Mouse (Mus musculus) erythroblast, adult 5-6 weeks (primary cell): Measurements from ENCODE around the gene Map3k7cl. TPM values are rescaled to one million over a fixed set of nuclear protein-coding genes. Genes with fewer than 3 reads are reported as not detected.

Experiments
- ATAC-seq: replicated peaks from 2 replicates; pipeline ENCODE4 v1.8.0; 2016; ENCODE audit warnings: moderate number of reproducible peaks, mild to moderate bottlenecking, moderate TSS enrichment, inconsistent platforms; ENCODE audit not compliant: poor library complexity, low FRiP score, severe bottlenecking
- total RNA-seq, 2 experiments: library from RNA; stranded (forward) in 1 of 2; stranded (reverse) in 1 of 2; fragments of 150-400 nt in 1 of 2; fragments of 200-764, 138-1000 nt in 1 of 2; gene quantifications; 2 replicates each; pipeline versions ENCODE4 v1.2.3 to v1.2.4; 2015 to 2017; ENCODE audit warnings: low replicate concordance in 2 of 2

Map3k7cl gene
- total RNA-seq, 2 experiments from 2014 or later = not detected

DNA sequence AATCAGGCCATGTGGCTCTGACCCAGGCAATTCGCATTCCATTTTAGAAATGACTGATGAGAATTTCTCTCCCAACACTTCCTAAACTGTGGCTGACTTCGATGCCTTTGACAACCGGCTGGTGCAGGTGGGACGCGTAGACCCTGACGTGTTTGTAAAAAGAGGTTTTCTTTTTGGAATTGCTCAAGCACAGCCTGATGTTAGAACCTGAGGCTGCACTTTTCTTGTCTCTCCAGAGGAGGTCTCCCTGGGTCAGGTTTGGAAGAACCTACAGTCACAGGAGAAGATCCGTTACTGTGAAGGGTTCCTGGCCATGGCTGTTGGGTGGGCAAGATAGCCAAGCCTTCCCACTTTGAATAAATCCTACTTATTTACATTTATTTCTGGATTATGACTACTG lies 31.5 kb downstream of the Map3k7cl start:
- ATAC-seq = no peak

DNA sequence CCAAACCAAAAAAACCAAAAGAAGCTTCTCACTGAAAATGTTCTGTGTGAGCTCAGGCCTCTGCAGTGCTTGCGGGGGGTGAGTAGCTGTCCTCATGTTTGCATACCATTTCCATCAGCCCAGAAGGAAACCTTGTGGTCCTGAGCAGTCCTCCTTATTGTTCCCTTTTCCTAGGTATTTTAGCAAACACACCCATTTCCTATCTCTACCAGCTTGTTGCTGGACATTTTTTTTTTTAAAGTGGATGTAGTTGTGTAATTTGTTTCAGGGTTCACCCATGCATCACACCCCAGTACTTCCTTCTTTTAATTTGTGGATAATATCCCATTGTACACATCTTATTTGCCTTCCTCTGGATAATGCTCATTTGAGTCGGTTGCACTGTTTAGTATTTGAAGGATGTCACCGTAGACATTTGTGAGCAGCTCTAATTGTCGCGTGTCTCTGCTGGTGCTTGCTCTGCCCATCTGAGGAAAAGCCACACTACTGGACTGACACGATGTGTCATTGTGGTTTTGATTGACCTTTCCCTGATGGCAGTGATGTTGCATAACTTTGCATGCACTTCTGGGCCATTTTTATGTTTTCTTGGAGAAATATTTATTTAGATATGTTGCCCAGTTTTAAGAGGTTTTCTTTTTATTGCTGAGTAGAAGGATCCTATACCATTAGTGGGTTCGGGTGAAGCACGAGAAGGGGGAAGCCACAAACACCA lies 32.6 kb downstream of the Map3k7cl start:
- ATAC-seq = no peak

DNA sequence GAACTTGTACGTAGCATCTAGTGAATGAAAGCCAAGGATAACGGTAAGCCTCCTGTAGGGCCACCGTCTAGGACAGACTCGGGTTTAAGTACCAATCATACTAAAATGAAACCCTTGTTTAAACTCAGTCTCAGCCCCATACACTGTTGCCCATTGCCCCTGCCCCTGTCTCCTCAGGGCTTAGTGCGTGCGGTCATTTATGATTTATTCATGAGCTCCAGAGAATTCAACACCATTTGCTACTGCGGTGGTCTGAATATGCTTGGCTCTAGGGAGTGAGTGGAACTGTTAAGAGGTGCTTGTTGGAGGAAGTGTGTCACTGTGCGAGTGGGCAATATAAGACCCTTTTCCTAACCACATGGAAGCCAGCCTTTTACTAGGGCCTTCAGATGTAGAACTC lies 34.7 kb downstream of the Map3k7cl start:
- ATAC-seq = no peak

DNA sequence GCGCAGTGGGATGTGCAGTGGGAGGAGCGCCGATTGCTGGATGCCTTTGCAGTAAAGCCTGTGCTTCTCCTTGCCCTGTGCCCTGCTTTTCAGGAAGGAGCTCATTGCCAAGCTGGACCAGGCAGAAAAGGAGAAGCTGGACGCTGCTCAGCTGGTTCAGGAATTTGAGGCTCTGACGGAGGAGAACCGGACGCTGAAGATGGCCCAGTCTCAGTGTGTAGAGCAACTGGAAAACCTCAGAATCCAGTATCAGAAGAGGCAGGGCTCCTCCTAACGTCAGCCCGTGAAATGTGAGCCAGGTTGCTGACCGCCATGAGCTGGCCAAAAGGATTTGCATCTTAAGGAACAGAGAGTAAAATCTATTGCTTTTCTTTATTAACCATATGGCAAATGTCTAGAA lies 41.0 kb downstream of the Map3k7cl start:
- ATAC-seq = no peak

DNA sequence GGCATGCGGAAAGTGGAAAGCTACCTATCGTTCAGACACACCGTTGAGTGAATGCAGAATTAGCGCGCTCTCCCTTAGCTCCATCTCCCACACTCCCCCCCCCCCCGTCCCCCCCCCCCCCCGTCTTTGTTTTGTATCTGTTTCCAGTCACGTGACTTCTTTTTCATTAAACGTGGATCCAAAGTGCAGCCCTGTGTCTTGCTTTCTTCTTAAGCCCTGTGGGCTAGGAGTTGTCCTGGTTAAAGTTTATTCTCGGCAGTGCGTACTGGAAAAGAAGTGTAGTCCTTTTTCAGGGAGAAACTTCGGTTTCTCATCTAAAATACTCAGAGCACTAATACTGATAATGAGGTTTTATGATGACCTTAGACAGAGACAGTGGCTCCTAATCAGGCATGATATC lies 42.0 kb downstream of the Map3k7cl start:
- no peak for ATAC-seq

DNA sequence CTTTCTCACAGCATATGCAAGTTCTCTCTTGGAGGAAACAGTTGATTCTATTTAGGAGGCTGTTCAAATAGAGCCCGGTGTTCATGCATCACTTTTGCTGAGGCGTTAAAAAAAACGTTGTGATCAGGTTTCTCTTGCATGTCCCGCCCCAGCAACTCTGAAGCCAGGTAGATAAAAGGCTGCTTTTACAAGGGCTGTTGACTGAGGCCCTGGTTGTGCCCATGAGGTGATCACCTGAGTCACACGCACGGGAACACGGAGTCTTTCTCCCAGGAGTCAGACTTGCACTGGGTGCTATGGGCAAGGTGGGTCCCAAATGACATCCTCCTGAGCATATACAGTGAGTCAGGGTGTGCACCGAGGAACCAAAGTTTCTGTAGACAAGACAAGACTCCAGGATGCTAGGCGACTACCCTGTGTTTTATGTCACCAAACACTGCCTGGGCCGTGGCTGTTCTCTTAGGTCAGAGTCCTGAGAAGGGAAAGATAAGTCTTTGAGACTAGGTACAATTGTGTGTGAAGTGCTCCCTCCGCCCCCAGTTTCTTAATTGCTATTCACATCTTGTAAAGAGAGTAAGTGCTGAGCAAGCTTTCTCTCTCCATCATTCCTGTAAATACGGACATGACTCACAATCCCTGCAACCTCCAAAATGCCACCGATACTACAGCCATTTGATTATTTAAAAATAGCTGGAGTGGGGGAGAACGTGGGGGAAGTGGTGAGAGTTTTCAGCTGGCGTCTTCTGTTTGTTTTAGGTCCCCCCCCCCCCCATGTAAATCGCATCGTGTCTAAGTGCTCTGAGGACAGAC lies 49.8 kb downstream of the Map3k7cl start:
- no peak for ATAC-seq

DNA sequence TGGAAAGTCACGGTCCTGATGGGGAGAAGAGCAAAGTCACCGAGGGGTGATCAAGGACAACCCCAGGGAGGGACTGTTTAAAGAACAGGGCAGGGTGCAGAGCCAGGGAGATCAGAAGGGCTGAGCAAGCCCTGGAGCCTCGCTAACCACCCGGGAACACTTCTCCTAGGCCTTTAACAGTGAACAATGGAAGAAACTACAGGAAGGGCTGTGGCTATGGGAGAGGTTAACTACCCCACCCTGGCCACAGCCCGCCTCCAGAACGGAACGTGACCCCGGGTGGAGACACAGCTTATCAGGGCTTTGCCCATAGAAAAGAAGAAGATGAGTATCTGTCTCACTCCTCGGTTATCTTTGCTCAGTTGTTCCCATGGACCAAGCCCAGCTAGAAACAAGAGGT lies 50.9 kb downstream of the Map3k7cl start:
- ATAC-seq = no peak

DNA sequence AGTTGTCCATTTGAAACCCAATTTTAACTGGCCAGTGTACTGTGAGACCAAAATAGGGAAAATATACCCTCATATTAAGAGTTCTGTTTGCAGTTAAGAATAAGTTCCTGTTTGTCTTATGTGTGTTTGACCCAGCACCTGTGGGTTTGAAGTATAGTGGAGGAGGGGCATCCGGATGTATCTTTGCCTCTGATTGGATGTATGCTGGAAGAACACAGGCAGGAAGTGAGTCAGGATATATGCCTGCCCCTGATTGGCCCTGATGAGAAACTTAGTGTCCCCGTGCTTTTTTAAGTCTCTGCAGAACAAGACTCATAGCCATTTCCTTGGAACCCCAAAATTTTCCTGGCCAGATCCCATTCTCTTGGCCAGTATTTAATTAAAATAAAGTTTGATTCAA lies 51.8 kb downstream of the Map3k7cl start:
- ATAC-seq = no peak

DNA sequence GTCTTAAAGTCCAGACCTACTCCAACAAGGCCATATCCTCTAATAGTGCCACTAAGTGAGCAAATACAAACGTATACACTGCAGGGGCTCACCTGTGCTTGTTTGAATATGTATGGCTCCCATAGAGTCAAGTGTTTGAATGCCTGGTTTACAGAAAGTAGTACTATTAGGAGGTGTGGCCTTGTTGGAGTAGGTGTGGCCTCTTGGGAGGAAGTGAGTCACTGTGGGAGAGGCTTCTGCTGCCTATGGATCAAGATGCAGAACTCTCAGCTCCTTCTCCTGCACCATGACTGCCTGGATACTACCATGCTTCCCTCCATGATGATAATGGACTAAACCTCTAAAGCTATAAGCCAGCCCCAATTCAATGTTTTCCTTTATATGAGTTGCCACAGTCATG lies 54.3 kb downstream of the Map3k7cl start:
- no peak for ATAC-seq

DNA sequence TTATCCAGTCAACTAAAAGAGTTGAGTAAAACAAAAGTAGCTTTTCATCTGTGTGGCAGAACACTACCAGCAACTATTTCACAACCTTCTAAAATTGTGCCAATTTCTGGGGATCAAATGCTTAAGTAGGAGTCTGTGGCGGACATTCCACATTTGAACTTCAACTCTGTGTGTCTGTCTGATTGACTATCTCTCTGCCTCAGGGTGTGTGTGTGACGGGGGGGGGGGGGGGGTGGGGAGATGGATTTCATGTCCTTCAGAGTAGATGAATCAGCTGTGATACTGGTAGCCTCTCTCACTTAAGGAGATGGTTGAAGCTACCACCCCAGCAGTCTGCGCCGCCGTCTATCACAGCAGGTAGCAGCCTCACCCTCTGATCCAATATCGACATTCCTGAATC lies 54.8 kb downstream of the Map3k7cl start:
- ATAC-seq = no peak

DNA sequence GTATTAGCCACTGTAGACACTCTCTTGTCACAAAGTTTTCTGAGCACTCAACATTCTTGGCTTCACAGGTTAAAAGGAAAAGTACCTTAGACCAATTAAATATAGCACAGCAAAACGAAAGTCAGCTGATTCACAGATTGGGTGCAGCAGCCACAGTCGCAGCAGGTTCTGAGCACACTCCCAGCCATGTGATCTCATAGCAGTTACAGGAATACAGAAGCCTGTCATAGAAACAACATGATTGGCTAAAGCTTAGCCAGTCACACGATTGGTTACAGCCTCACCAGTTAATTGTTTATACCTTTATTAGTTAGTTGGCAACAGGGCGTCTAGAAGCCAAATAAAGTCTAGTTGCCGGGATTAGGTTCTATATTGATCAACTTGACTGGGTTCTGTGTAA lies 57.0 kb downstream of the Map3k7cl start:
- ATAC-seq = no peak

DNA sequence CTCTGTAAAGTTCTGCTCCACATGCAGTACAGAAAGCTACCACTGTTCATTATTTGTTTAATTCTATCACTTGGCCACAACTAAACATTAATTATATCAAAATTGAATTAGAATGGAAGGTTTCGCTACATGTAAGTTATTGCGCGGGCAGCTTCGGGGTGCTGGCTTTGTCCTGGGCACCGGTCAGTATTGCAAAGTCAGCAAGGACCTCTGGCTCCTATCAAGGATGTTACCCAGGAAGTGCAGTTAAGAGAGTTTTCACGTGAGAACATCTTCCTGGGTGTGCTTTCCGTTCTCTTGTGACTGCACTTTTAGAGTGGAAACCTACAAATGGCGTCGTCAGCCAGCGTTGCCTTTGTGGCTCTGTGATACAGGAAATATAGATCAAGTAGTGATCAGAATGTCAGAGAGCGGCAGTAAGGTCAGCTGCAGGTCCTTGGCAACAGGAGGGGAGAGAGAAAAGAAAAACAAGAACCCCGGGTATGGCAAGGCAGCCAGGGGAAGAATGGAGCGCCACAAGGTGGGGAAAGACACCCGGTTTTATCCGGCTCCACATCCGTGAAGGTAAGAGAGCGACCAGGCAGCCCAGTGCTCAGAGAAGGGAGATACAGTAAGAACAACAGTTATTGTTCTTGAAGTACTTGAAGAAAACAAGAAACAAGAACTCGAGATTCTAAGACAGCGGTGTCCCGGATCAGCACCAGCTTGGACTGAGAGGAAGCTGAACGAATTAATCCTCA lies 57.6 kb downstream of the Map3k7cl start:
- ATAC-seq = no peak

DNA sequence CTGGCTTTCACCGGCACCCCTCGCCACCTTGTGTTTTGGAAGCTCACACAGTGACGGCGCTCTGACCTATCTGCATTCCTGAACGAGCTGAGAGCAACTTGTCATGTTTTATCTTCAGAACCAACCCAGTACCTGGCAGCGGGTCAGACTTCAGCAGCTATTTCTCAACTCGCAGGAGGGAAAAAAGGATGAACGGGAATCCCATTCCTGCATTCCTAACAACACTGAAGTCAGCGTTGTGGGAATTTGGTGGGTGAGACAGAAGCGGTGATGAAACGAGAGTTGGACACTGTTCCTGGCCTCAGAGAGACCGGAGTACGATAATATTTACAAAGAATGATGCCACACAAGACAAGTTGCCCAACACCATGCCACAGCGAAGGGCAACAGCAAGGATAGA lies 58.3 kb downstream of the Map3k7cl start:
- no peak for ATAC-seq

DNA sequence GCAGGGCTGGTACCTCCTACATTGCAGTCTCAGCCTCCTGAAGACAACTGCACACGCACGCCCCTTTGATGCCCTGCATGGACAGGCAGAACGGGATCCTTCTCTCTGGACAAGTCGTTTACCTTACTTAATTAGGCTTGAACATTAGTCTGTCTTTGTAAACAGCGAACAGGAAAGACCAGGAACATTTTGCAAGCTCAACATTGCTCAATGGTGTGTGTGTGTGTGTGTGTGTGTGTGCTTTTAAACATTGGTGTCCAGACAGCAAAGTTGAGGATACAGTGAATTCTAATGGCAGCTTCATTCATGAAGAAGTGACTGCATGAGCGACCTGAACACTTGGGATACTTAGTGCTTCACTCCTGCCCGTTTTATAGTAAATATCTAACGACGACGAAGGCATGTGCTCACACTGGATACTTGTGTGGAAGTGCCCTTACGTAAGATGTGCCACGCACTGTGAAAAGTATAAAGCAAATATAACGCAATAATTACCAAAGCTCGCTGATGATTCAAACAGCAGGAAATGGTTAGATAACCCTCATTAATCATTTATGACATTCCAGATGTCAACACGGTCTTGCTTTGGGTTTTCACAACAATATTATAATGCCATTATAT lies 59.2 kb downstream of the Map3k7cl start:
- ATAC-seq = no peak

DNA sequence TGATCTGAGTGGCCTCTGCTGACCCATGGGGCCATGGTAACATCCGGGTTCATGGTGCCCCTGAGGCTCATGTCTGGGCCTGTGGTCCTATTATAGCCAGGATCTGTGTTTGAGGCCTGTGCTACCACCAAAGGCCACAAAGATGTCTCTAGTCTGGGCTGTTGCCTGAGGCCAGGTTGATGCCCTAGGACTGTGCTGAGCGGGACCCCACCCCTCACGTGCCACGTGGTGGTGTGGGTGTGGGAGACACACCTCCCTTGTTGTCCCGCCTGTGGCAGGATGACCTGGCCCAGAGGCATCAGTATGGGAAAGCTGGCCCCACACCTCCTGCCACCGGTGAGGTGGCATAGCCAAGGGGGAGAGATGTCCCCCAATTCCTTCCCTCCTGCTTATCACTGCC lies 64.2 kb downstream of the Map3k7cl start:
- ATAC-seq = no peak

DNA sequence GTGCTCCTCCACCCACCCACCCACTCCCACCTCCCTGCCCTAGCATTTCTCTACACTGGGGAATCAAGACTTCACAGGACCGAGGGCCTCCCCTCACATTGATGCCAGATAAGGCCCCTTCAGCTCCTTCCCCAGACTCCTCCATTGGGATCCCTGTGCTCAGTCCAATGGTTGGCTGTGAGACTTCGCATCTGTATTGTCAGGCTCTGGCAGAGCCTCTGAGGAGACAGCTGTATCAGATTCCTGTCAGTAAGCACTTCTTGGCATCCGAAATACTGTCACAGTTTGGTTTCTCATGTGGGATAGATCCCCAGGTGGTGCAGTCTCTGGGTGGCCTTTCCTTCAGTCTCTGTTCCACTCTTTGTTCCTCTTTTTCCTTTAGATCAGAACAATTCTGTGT lies 68.1 kb downstream of the Map3k7cl start:
- no peak for ATAC-seq

DNA sequence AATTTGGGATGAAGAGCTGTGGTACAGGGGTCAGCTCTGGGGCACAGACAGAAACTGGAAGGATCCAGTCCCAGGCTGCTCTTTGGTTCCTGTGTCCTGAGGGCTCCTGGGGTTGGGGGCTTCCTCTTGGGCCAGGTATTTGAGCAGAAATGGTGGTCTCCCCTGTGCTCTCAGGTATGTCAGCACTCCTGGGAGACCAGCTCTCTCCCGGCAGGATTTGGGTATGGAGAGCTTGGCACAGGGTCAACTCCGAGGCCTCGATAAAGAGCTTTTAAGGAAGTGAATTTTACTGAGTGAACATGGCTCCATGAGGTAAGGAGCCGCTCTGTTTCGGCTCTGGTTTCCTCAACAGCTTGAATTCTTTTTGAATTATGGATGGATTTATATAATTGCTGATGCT lies 70.8 kb downstream of the Map3k7cl start:
- no peak for ATAC-seq

DNA sequence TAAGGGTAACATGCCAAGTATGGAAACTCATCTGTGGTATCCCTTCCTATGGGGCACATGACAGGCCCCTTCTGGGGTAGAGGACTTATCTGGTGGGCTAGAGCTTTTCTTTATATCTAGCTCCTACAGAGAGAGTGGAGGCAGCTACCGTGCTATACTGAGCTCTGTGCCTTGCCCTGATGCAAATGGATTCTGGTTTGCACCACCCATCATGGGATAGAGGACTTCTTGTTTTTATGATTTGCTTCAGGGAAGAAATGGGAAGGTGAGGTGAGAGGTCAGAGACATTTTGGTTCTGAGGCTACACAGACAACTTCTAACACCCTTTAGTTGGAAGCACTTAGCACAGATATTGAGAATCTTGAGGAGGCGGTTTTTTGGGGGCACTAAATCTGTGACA lies 71.8 kb downstream of the Map3k7cl start:
- ATAC-seq = no peak

DNA sequence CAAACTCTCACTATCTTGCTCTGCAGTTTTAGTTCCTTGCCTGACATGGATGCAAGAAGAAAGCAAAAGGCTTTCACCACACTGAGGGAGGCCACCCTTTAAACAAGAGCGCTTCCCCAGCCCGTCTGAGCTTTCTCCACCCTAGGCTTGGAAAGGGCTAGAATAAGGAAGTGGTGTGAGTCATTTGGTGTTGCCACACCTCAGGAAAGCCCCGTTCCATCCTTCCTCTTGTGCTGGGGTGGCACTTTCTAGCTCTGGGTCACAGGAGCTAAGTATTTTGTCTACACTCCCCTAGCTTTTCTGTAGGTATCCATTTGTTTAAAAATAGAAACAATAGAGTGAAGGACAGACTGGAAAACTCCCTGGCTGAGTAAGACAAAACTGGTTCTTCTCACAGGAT lies 72.2 kb downstream of the Map3k7cl start:
- ATAC-seq = no peak

DNA sequence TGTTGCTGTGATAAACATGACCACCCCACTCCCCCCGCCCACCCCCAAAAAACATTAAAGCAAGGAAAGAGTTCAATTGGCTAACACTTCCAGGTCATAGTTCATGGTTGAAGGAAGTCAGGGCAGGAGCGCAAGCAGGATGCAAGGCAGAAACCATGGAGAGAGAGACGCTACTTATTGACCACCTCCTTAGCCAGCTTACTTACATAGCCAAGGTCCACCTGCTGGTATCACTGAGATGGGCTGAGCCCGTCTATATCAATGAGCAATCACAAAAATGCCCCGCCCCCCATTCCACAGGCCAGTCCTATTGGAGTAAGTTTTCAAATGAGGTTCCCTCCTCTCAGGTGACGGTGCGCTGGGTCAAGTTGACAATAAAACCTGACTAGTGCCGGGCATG lies 72.7 kb downstream of the Map3k7cl start:
- no peak for ATAC-seq
